Mouse (Mus musculus): ENCODE data around the gene Fryl. TPM values are rescaled to one million over a fixed set of nuclear protein-coding genes. Genes with fewer than 3 reads are reported as not detected.

Fryl gene
- polyA plus RNA-seq, 1 experiment: 107 TPM

GRCm38 (mm10) chr5:73190164-73190563 is 66.3 kb downstream of the Fryl start:
- Histone ChIP-seq H3K36me3 (ENCODE audit: control insufficient read depth, insufficient read depth, low read length) (peaks cover 13% of the 10 kb centered on the region), H3K27me3 (ENCODE audit: control insufficient read depth, insufficient read depth, low read length) (no peaks in the 10 kb centered on the region), H3K4me1 (replicated peaks; ENCODE audit: control insufficient read depth, insufficient read depth, low read length) (peaks cover 14% of the 10 kb centered on the region), H3K4me3 (ENCODE audit: control insufficient read depth, insufficient read depth, low read length) (no peak overlapping the region), H3K27ac (ENCODE audit: control insufficient read depth, insufficient read depth, low read length) (no peak overlapping the region)
- DNase-seq: no peak
- TF ChIP-seq CTCF (IDR thresholded peaks at IDR 0.05; ENCODE audit: borderline replicate concordance, control insufficient read depth, extremely low read depth, insufficient read depth, low read length, poor library complexity): no peak
- TF ChIP-seq POLR2A (IDR thresholded peaks at IDR 0.05; ENCODE audit: control insufficient read depth, extremely low read depth, insufficient read depth, low read length, poor library complexity): no peak
- WGBS: 63% methylated on average over 5 of the region's 5 CpGs

DNA sequence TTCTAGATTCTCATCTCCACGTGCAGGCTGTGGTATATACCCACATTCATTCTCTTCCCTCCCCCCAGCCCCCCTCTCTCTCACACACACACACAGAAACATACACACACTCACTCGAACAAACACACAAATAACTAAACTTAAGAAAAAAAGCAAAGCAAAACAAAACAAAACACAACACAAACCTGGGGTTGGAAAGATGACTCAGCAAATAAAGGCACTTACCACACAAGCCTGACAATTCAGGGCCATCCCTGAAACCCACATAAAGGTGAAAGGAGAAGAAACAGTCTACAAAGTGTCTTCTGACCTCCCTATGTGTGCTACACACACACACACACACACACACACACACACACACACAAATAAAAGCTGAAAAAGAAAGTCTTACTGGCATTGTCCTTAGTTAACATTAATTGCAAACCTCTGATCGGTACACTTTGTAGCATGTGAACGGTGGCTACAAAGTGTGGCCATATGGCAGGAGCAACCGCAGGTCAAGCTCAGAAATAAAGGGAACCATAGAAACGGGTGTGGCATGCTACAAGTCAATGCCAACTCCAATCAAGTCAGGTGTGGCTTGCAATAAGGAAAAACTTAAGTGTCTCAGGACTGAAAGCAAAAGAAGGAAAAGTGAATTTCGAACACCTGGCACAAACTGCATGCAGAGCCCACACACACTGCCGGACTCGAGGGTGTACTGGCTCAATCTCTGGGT is 66.8 kb downstream of the Fryl start:
- Histone ChIP-seq H3K27ac (ENCODE audit: control insufficient read depth, insufficient read depth, low read length) (no peak overlapping the region), H3K4me1 (replicated peaks; ENCODE audit: control insufficient read depth, insufficient read depth, low read length) (peaks cover 14% of the 10 kb centered on the region), H3K27me3 (ENCODE audit: control insufficient read depth, insufficient read depth, low read length) (no peaks in the 10 kb centered on the region), H3K36me3 (ENCODE audit: control insufficient read depth, insufficient read depth, low read length) (peaks cover 10% of the 10 kb centered on the region), H3K4me3 (ENCODE audit: control insufficient read depth, insufficient read depth, low read length) (no peak overlapping the region)
- WGBS: 85% methylated on average over 9 of the region's 9 CpGs
- DNase-seq: no peak
- no peak for TF ChIP-seq POLR2A (IDR thresholded peaks at IDR 0.05; ENCODE audit: control insufficient read depth, extremely low read depth, insufficient read depth, low read length, poor library complexity)
- no peak for TF ChIP-seq CTCF (IDR thresholded peaks at IDR 0.05; ENCODE audit: borderline replicate concordance, control insufficient read depth, extremely low read depth, insufficient read depth, low read length, poor library complexity)

GRCm38 (mm10) chr5:73188576-73188975 is 67.8 kb downstream of the Fryl start:
- H3K27ac ChIP-seq (ENCODE audit: control insufficient read depth, insufficient read depth, low read length): no peak overlapping the region
- H3K4me3 ChIP-seq (ENCODE audit: control insufficient read depth, insufficient read depth, low read length): no peak overlapping the region
- H3K36me3 ChIP-seq (ENCODE audit: control insufficient read depth, insufficient read depth, low read length): peaks cover 2% of the 10 kb centered on the region
- peaks cover 6% of the 10 kb centered on the region for H3K4me1 ChIP-seq (replicated peaks; ENCODE audit: control insufficient read depth, insufficient read depth, low read length)
- no peak for TF ChIP-seq POLR2A (IDR thresholded peaks at IDR 0.05; ENCODE audit: control insufficient read depth, extremely low read depth, insufficient read depth, low read length, poor library complexity)
- TF ChIP-seq CTCF (IDR thresholded peaks at IDR 0.05; ENCODE audit: borderline replicate concordance, control insufficient read depth, extremely low read depth, insufficient read depth, low read length, poor library complexity): no peak
- 97% methylated on average over 7 of the region's 7 CpGs for WGBS
- H3K27me3 ChIP-seq (ENCODE audit: control insufficient read depth, insufficient read depth, low read length): no peaks in the 10 kb centered on the region
- no peak for DNase-seq

- no peaks in the 10 kb centered on the region for H3K36me3 ChIP-seq (ENCODE audit: control insufficient read depth, insufficient read depth, low read length)
- H3K27ac ChIP-seq (ENCODE audit: control insufficient read depth, insufficient read depth, low read length): no peak overlapping the region
These were observed 68.3 kb downstream of the Fryl start for GRCm38 (mm10) chr5:73188164-73188563.

DNA sequence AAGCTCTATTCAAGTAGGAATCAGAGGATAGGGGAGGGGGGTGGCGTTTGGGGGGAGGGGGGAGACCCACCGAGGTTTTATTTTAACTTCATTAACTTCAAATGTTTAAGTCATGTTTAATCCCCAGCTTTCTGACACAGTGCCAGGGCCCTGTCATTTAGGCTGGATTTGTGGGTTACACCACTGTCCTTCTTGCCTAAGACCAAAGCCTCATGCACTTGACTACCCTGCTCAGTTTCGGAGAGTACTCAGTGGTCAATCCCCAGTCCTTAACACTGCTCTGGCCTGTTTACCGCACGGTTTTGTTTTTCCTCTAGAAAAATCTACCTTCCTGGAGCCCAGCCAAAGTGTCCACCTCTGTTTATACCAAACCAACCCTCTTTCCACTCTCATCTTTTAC is 69.5 kb downstream of the Fryl start:
- 90% methylated on average over 5 of the region's 5 CpGs for WGBS

More at GRCm38 (mm10) chr5:73188164-73188563, 68.3 kb downstream of the Fryl start:
- TF ChIP-seq CTCF (IDR thresholded peaks at IDR 0.05; ENCODE audit: borderline replicate concordance, control insufficient read depth, extremely low read depth, insufficient read depth, low read length, poor library complexity) (no peak), POLR2A (IDR thresholded peaks at IDR 0.05; ENCODE audit: control insufficient read depth, extremely low read depth, insufficient read depth, low read length, poor library complexity) (no peak)
- Histone ChIP-seq H3K4me1 (replicated peaks; ENCODE audit: control insufficient read depth, insufficient read depth, low read length) (peaks cover 5% of the 10 kb centered on the region; the same call in 1 of the 2 replicates), H3K27me3 (ENCODE audit: control insufficient read depth, insufficient read depth, low read length) (no peaks in the 10 kb centered on the region), H3K4me3 (ENCODE audit: control insufficient read depth, insufficient read depth, low read length) (no peak overlapping the region)
- WGBS: 93% methylated on average over 5 of the region's 5 CpGs
- no peak for DNase-seq

GRCm38 (mm10) chr5:73185424-73185823 is 71.0 kb downstream of the Fryl start:
- H3K4me3 ChIP-seq (ENCODE audit: control insufficient read depth, insufficient read depth, low read length): no peak overlapping the region
- no peaks in the 10 kb centered on the region for H3K36me3 ChIP-seq (ENCODE audit: control insufficient read depth, insufficient read depth, low read length)
- 86% methylated on average over 4 of the region's 4 CpGs for WGBS
- DNase-seq: no peak
- peaks cover 11% of the 10 kb centered on the region; the same call in 1 of the 2 replicates for H3K4me1 ChIP-seq (replicated peaks; ENCODE audit: control insufficient read depth, insufficient read depth, low read length)
- H3K27me3 ChIP-seq (ENCODE audit: control insufficient read depth, insufficient read depth, low read length): no peaks in the 10 kb centered on the region
- TF ChIP-seq POLR2A (IDR thresholded peaks at IDR 0.05; ENCODE audit: control insufficient read depth, extremely low read depth, insufficient read depth, low read length, poor library complexity) (no peak), CTCF (IDR thresholded peaks at IDR 0.05; ENCODE audit: borderline replicate concordance, control insufficient read depth, extremely low read depth, insufficient read depth, low read length, poor library complexity) (no peak)
- H3K27ac ChIP-seq (ENCODE audit: control insufficient read depth, insufficient read depth, low read length): no peak overlapping the region

More for the DNA sequence above, 69.5 kb downstream of the Fryl start:
- Histone ChIP-seq H3K4me3 (ENCODE audit: control insufficient read depth, insufficient read depth, low read length) (no peak overlapping the region), H3K27me3 (ENCODE audit: control insufficient read depth, insufficient read depth, low read length) (no peaks in the 10 kb centered on the region), H3K4me1 (replicated peaks; ENCODE audit: control insufficient read depth, insufficient read depth, low read length) (peaks cover 9% of the 10 kb centered on the region; the same call in 1 of the 2 replicates), H3K27ac (ENCODE audit: control insufficient read depth, insufficient read depth, low read length) (no peak overlapping the region), H3K36me3 (ENCODE audit: control insufficient read depth, insufficient read depth, low read length) (no peaks in the 10 kb centered on the region)
- TF ChIP-seq POLR2A (IDR thresholded peaks at IDR 0.05; ENCODE audit: control insufficient read depth, extremely low read depth, insufficient read depth, low read length, poor library complexity): no peak
- TF ChIP-seq CTCF (IDR thresholded peaks at IDR 0.05; ENCODE audit: borderline replicate concordance, control insufficient read depth, extremely low read depth, insufficient read depth, low read length, poor library complexity): no peak
- no peak for DNase-seq
